Mouse (Mus musculus) thymus, adult 2 months (tissue): Measurements from ENCODE around the gene Gart.

Experiments used
- CTCF ChIP-seq: fragments of 200-500 bp; IDR thresholded peaks from 2 replicates; pipeline ENCODE4 v1.5.1; 2012; ENCODE audit warnings: mild to moderate bottlenecking, control low read depth, low read length, moderate library complexity, borderline replicate concordance; ENCODE audit not compliant: control insufficient read depth, poor library complexity, insufficient read depth; ENCODE audit errors: extremely low read depth
- POLR2A ChIP-seq: fragments of 200-500 bp; IDR thresholded peaks from 2 replicates; pipeline ENCODE4 v1.6.1; 2012; ENCODE audit warnings: mild to moderate bottlenecking, low read length, control low read depth, moderate library complexity; ENCODE audit not compliant: control insufficient read depth, poor library complexity, insufficient read depth; ENCODE audit errors: extremely low read depth

- TF ChIP-seq CTCF (no peak), POLR2A (no peak; the same call in 1 of the 2 replicates)
These were observed 41.4 kb upstream of the Gart start for GRCm38 (mm10) chr16:91688023-91688618.
